Mouse (Mus musculus) right cerebral cortex, adult 18-20 months (tissue): Measurements from ENCODE around the gene Prkcsh.

ENCODE experiments used
- DNase-seq: peaks from one replicate; pipeline ENCODE4 v3.0.0; 2022; ENCODE audit warnings: mixed read lengths

Prkcsh gene

DNA sequence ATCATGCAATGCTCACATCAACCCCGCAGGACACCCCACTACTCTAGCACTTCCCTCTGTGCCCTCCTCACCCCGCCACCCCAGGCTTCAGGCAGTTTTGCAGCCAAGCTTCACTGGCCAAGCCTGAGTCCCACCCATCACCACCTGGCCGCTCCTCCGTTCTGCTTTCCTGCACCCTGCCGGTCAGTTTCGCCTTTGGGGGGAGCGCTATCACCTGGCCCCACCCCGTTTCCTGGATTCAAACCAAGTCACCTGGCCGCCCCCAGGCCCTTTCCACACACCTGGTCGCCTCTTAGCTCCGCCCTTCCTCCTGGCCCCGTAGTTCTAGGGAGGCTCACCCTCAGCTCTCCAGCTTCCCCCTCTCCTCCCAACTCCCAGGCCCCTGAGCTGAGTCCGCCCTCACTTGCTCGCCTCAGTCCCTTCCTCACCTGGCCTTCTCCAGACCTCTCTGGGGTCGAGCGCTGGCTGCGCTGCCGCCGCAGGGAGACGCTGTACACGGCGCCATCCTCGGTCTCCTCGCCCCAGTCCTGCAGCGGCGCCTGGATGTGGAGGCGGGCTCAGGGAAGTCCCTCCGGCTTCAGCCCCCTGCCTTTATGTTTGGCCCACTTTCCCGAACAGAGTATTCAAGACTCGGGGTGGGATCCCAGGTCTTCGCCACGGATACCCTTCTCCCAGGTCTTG lies 14.0 kb upstream of the Prkcsh start:
- no peak for DNase-seq

DNA sequence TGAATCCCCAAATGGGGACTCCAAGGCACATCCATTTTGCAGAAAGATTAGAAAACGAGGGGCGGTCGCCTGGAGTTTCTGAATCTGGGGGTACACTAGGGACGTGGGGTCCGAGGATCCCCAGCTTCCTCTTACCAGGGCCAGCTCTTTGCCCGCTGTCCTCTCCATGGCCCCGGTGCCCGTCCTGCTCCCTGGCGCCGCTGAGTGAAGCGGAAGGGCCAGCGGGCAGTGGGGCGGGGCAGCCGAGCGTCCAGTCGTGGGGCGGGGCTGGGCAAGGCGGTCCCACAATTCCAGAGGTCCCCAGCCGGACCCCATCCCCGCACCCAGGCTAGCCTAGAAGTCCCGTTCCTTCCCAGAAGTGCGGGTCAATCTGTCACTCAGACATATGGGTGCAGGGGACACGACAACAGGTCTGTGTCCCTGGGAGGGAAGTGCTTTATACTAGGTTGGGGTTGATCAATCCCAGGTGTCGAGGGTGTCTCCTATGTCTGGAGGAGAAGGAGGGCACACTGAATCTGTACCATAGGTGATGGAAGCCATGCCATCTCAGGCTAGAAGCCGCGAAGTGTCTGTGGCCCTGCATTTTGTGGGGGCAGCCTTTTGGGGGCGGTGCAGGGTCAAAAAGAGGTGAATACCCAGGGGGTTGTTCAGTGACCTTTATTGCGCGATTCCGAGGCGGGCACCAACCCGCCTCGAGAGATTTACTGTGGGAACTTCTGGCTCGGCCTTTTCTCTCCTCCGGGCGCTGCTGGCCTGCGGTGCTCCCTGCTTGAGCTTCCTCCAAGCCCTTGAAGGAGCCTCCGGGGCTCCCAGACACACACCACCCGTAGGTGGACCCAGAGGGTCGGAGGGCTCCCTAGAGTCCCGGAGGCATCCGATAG lies 13.1 kb upstream of the Prkcsh start, which contains the start of gene Rgl3:
TSS of gene Rgl3 (minus strand) at position 217 of the 881 bp plus-strand sequence.
- no peak for DNase-seq

DNA sequence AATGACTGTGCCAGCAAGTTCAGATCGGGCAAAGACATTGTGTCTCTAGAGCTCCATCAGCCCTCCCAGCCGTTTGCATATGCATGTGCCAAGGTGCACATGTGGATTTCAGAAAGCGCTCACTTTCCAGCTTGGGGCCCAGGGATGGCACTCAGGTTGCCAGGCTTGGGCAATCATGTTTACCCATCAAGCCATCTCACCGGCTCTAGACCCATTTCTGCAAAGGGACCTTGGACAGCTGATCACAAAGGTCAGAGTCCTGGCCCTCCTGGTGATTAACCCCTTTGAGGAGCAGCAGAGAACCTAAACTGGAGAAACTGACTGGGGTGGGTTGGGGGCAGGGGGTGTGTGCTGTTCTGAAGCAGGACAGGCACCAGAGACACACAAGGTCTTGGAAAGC lies 10.4 kb upstream of the Prkcsh start:
- DNase-seq: no peak

DNA sequence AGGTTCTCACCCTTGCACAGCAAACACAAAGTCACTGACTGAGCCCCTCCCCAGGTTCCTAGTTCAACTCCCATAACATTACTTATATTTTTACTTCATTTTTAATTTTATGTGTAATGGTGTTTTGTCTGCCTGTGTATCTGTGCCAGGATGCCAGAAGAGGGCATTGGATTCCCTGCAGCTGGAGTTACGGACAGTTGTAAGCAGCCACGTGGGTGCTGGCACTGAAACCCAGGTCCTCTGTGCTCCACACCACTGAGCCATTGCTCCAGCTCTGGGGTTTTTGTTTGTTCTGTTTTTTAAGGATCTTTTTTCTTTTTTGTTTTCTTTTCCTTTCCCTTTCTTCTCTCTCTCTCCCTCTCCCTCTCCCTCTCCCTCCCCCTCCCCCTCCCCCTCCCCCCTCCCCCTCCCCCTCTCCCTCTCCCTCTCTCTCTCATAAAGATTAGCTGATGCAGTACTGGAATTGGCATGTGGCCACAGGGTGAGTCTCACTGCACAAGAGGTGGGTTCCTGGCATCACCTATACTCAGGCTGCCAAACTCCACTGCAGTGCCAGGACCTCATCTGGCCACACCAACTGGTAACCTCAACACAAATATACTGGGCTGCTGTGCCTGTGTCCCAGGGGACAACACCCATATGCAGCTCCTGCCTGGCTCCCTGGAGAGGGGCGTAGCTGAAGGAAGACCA lies 6.3 kb upstream of the Prkcsh start:
- DNase-seq: no peak

- DNase-seq: no peak
Observed at GRCm38 (mm10) chr9:22000296-22000695, 2.3 kb upstream of the Prkcsh start.

DNA sequence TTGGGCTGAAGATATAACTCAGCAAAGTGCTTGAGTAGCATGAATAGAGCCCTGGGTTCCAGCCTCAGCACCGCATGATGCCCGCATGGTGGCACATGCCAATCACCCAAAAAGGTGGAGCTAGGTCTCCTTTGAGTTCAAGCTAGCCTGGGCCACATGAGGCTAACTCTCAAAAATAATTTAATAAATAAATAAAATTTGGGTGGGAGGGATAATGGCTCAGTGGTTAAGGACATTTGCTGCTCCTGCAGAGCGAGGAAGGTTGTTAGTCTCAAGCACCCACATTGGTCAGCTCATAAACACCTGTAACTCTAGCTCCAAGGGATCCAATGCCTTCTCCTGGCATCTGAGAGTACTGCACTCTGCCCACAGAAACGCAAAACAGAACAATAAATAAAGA lies 973 bp upstream of the Prkcsh start:
- DNase-seq: no peak

DNA sequence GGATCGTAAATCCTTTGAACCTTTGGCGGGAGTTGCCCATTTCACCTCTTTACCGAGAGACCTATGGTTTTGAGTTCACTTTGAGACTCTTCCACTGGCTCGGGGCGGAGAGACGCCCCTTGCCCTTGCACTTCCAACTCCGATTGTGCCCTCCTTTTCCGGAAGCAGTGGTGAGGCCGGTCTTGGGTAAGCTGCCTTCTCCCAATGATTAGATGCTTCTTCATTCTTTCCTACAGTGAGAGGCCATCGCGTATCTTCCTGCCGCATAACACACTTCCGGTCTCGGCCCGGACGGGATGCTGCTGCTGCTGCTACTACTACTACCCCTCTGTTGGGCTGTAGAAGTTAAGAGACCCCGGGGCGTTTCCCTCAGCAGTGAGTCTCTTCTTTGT lies 553 bp downstream of the Prkcsh start:
- DNase-seq: peak; percentile 53

GRCm38 (mm10) chr9:22004546-22004945 lies 1.9 kb downstream of the Prkcsh start:
- DNase-seq: no peak

DNA sequence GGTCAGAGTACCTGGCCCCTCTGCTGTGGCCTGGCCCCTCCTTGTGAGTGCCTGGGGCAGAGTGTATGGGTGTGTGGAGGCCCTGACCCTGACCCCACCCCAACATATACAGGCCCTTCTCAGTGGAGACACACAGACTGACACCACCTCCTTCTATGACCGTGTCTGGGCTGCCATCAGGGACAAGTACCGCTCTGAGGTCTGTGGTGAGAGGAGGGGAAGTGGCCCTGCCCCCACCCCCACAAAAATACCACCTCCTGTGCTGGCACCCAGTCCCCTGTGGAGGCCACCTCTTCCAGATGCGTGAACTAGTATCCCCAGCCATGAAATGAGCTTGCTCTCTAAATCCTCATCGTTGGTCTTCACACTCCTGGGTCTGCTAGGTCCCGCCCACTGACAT lies 8.4 kb downstream of the Prkcsh start:
- DNase-seq: no peak

- no peak for DNase-seq
Observed at GRCm38 (mm10) chr9:22012731-22013130, 10.1 kb downstream of the Prkcsh start.

GRCm38 (mm10) chr9:22016245-22016644 lies 13.6 kb downstream of the Prkcsh start:
- DNase-seq: no peak

- no peak for DNase-seq
Observed at GRCm38 (mm10) chr9:22017208-22017825, 14.7 kb downstream of the Prkcsh start.

DNA sequence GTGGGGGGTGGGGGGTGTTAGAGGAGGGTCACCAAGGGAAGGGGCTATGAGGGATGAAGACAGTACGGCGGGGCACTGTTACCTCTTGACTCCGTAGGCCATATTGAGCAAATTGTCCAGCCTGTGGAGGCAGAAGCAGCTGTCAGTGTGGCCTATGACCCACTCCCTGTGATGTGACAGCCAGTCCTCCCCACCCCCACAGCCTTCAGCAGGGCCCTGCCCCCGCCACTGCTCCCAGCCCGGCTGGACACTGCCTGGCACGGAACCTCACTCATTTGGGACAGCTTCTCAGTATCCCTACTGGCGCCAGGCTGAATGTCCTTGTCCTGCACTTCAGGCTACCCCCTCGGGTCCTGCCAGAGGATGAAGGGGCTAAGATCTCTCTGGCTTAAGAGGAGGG lies 22.0 kb downstream of the Prkcsh start:
- peak; percentile 41 for DNase-seq

DNA sequence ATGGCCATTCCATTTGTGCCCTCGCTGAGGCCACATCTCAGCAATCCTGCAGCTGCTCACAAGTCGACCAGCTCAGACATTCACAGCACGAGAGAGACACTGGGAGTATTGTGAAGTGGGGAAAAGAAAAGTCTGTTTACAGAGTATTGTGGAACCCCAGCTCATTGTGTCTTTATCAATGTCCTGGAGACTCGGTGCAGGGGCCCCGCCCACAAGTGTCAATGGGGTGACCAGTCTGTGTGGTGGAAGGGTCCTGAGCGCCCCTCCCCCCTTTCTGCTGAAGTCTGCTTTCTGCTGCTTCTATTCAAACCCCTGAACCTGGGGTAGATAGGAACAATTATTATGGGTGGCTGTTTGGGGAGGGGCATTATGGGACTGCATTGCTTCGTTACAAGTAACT lies 25.9 kb downstream of the Prkcsh start:
- DNase-seq: no peak

GRCm38 (mm10) chr9:22030386-22030785 lies 27.8 kb downstream of the Prkcsh start:
- DNase-seq: peak; percentile 43

DNA sequence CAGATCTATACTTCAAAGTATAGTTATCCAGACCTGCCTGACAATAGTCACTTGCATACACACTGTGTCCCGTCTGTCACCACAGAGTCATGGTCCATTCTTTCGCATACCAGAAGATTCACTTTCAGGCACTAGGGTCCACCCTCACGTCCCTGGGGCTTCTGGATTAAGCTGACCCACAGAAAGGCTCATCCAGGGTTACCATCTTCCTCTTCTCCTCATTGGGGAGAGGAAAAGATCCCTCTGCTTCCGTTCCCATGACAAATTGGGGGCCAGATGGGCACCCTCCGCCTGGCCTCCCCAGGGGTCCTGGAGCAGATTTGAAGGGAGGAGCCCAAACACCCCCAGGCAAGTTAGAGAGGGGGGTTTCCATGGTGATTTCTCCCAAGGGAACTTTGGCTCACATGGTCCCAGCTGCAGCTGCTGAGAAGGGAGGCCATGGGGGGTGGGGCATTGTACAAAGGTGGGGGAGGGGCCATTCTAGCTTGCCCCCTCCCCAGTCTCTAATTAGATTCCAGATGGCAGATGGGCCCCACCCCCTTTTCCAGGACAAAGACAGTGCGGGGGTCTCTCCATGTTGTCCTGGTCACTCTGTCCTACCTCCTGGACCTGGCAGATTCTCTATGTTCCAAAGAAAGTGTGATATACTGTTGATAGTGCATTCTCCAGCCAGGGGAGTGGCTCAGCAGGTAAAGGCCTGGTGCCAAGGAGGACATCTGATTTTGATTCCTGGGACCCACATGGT lies 32.9 kb downstream of the Prkcsh start:
- DNase-seq: no peak

DNA sequence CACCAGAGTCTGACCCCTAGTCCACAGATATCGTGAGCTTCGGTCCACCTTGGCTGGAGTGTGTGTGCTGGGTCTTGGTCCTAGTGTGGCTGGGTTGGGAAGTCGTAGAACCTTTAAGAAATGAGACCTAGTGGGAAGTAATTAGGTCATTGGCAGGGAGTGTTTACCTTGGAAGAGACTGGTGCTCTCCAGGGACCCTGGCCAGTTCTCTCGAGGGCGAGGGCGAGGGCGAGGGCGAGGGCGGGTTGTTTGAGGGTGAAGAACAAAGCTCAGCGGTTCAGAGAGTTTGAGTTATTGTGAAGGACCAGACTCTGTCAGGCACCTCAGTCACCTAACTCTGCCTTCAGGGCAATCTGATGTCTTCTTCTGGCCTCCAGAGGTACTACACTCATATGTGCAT lies 35.2 kb downstream of the Prkcsh start:
- DNase-seq: no peak

- DNase-seq: no peak
Observed at GRCm38 (mm10) chr9:22041832-22042231, 39.2 kb downstream of the Prkcsh start.

GRCm38 (mm10) chr9:22047329-22047728 lies 44.7 kb downstream of the Prkcsh start:
- no peak for DNase-seq

DNA sequence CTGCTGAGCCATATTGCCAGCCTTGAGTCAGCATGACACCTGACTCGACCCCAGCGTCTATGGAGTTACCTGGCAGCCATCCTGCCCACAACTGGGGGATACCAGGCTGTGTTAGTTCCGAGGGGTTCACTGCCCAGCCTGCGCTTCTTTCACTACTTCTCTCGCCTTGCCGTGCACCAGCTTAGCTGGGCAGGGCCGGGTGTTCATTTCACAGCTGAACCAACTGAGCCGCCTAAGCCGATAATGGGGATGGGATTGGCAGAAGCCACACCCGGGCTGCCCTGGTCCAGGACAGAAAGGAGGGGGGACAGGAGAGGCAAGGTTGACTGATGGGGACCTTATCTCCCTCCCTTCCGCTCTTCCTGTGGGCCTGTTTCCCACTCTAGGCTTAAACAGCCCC lies 46.7 kb downstream of the Prkcsh start:
- no peak for DNase-seq

DNA sequence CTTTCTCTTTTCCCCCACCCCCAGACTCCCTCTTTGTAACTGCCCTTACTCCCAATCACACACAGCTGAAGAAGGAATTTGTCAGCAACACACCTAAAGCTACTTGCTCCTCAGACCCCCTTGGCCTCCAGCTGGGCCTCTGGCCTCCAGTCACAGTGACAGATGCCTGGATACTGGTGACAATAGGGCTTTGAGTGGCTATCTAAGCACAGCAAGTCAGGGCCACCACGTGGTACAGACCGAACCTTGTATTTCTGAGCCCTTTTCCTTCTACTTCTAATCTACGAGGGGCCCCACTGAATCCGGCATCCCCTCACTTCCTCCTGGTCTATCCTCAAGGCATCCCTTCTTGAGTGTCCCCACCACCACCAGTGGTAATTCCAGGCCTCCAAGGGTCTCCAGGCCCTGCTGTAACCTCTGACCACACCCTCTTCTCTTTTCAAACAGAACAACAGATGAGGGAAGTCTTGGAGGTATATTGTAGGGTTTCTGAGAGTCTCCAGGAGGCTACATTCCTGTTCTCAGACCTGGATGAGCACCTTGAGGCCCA lies 47.2 kb downstream of the Prkcsh start:
- DNase-seq: no peak

DNA sequence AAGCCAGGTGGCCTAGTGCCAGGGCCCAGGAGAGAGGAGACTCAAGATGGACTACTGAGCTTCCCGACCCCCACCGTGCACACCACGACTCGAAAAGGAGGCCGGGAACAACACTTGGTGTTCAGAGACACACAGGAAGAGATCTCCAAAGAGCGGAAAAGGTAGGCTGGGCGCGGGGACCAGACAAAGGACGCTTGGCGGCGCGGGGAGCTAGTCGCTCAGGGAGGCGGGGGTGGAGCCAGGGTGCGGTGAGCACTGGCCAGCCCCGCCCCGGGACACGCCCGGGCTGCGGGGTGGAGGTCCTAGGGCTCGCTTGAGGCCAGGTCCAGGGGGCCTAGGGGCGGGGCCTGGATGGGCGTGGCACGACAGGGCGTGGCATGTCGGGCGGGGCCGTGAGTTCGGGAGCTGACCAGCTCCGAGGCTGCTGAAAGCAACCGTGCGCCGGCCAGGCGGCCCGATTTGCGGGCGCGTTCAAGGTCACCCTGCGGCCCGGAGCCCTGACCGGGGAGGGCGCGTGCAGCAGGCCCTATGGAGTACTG lies 47.8 kb downstream of the Prkcsh start:
- peak; percentile 82 for DNase-seq
